ENCODE assay signal across 8 mouse cellular contexts in the genomic region with DNA sequence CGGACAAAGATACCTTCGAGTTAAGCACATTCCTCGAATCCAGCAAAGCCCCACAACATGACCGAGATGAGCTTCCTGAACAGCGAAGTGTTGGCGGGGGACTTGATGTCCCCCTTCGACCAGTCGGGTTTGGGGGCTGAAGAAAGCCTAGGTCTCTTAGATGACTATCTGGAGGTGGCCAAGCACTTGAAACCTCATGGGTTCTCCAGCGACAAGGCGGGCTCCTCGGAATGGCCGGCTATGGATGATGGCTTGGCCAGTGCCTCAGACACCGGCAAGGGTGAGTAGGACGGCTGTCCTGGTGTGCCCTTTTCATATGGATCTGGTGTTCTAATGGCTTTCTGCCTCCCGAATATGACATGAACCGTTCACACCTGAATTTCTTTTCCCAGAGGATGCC. TPM values are rescaled to one million over a fixed set of nuclear protein-coding genes. Genes with fewer than 3 reads are reported as not detected.
DNase-seq lines count a peak whose midpoint lies in the region; ATAC-seq and TF ChIP-seq lines count a peak whose summit lies in the region.

No protein-coding gene starts in this region.

- H3K9me3 ChIP-seq in forebrain, embryonic 13.5 days (replicated peaks), result no peaks in the 10 kb centered on the region
- H3K9me3 ChIP-seq in limb, embryonic 14.5 days (ENCODE audit: control insufficient read depth, low read length), result no peaks in the 10 kb centered on the region
- H3K9me3 ChIP-seq in neural tube, embryonic 15.5 days (replicated peaks), result no peaks in the 10 kb centered on the region

- no peak for TF ChIP-seq POLR2A in limb, embryonic 14.5 days (IDR thresholded peaks at IDR 0.05; ENCODE audit: borderline replicate concordance, extremely low read depth, insufficient read depth, insufficient read length)

- H3ac ChIP-seq in C2C12 (ENCODE audit: control insufficient read depth, insufficient read length, low read depth), result peak overlapping the region; percentile 93

- ATAC-seq in forebrain, embryonic 13.5 days, result no peak
- ATAC-seq in limb, embryonic 14.5 days (ENCODE audit: low FRiP score, low read depth), result no peak
- ATAC-seq in neural tube, embryonic 15.5 days (ENCODE audit: low FRiP score), result no peak

- peaks cover 66% of the 10 kb centered on the region for H3K36me3 ChIP-seq in C2C12 (ENCODE audit: control insufficient read depth, insufficient read depth)
- H3K36me3 ChIP-seq in forebrain, embryonic 13.5 days (ENCODE audit: poor library complexity, severe bottlenecking), result peaks cover 55% of the 10 kb centered on the region
- H3K36me3 ChIP-seq in limb, embryonic 14.5 days (ENCODE audit: control insufficient read depth, insufficient read depth, low read length), result peaks cover 52% of the 10 kb centered on the region
- peaks cover 42% of the 10 kb centered on the region for H3K36me3 ChIP-seq in neural tube, embryonic 15.5 days

- peaks cover 44% of the 10 kb centered on the region for H3K4me1 ChIP-seq in forebrain, embryonic 13.5 days
- peaks cover 30% of the 10 kb centered on the region for H3K4me1 ChIP-seq in limb, embryonic 14.5 days (ENCODE audit: control insufficient read depth, insufficient read depth, low read length)
- H3K4me1 ChIP-seq in neural tube, embryonic 15.5 days, result peaks cover 50% of the 10 kb centered on the region

- peak overlapping the region; percentile 97 for H3K27ac ChIP-seq in forebrain, embryonic 13.5 days
- peak overlapping the region; percentile 96 for H3K27ac ChIP-seq in limb, embryonic 14.5 days (replicated peaks; ENCODE audit: low read depth, low read length)
- H3K27ac ChIP-seq in neural tube, embryonic 15.5 days (replicated peaks), result peak overlapping the region; percentile 100

- peak; percentile 18 for DNase-seq in gastrocnemius, adult 18-20 months (ENCODE audit: low spot score)
- DNase-seq in gastrocnemius, postnatal 4 days (ENCODE audit: low spot score in 2 of 2), result no peak
- DNase-seq in limb, embryonic 14.5 days (ENCODE audit: low spot score), result no peak
- DNase-seq in layer of hippocampus, adult 8-10 months (ENCODE audit: low spot score in 2 of 2), result no peak
- no peak for DNase-seq in T-cell, adult 2 months (ENCODE audit: low spot score)

- 11% methylated on average over 16 of the region's 16 CpGs for WGBS in forebrain, embryonic 13.5 days
- WGBS in limb, embryonic 14.5 days, result 11% methylated on average over 16 of the region's 16 CpGs
- WGBS in neural tube, embryonic 15.5 days, result 9% methylated on average over 16 of the region's 16 CpGs

- peak overlapping the region; percentile 87 for H3K4me2 ChIP-seq in forebrain, embryonic 13.5 days
- peak overlapping the region; percentile 91 for H3K4me2 ChIP-seq in limb, embryonic 14.5 days (replicated peaks; ENCODE audit: low read depth, low read length, severe bottlenecking)
- peak overlapping the region; percentile 97 for H3K4me2 ChIP-seq in neural tube, embryonic 15.5 days

- peak overlapping the region; percentile 100 for H3K9ac ChIP-seq in forebrain, embryonic 13.5 days
- H3K9ac ChIP-seq in limb, embryonic 14.5 days (ENCODE audit: low read depth, low read length, severe bottlenecking), result peak overlapping the region; percentile 99
- peak overlapping the region; percentile 100 for H3K9ac ChIP-seq in neural tube, embryonic 15.5 days (replicated peaks)

- H3K79me2 ChIP-seq in C2C12 (ENCODE audit: control insufficient read depth, insufficient read depth), result peaks cover 35% of the 10 kb centered on the region

- no peak for TF ChIP-seq CTCF in C2C12 (IDR thresholded peaks at IDR 0.05; ENCODE audit: control insufficient read depth, insufficient read depth, insufficient read length)

- H3K27me3 ChIP-seq in C2C12 (ENCODE audit: control insufficient read depth, insufficient read depth, insufficient read length), result no peaks in the 10 kb centered on the region
- H3K27me3 ChIP-seq in forebrain, embryonic 13.5 days, result no peaks in the 10 kb centered on the region
- no peaks in the 10 kb centered on the region for H3K27me3 ChIP-seq in limb, embryonic 14.5 days (ENCODE audit: control insufficient read depth, insufficient read depth, low read length)
- H3K27me3 ChIP-seq in neural tube, embryonic 15.5 days (replicated peaks), result no peaks in the 10 kb centered on the region

- peak overlapping the region; percentile 100 for H3K4me3 ChIP-seq in C2C12 (ENCODE audit: insufficient read depth, poor library complexity, severe bottlenecking)
- peak overlapping the region; percentile 99 for H3K4me3 ChIP-seq in forebrain, embryonic 13.5 days
- peak overlapping the region; percentile 97 for H3K4me3 ChIP-seq in limb, embryonic 14.5 days (replicated peaks; ENCODE audit: low read length)
- peak overlapping the region; percentile 100 for H3K4me3 ChIP-seq in neural tube, embryonic 15.5 days (replicated peaks)

- H3K79me3 ChIP-seq in C2C12 (ENCODE audit: low read depth), result peaks cover 19% of the 10 kb centered on the region

TF ChIP-seq in C2C12, 6 proteins besides CTCF, POLR2A, EP300 and RAD21:
- TF ChIP-seq USF1 (IDR thresholded peaks at IDR 0.05; ENCODE audit: low read depth), result no peak
- no peak for TF ChIP-seq MYOG (IDR thresholded peaks at IDR 0.05; ENCODE audit: control insufficient read depth, extremely low read depth, insufficient read length)
- TF ChIP-seq MAX (IDR thresholded peaks at IDR 0.05), result no peak
- TF ChIP-seq FOSL1 (IDR thresholded peaks at IDR 0.05; ENCODE audit: insufficient read depth, low read length, poor library complexity, severe bottlenecking), result no peak
- TF ChIP-seq MYOD1 (IDR thresholded peaks at IDR 0.05; ENCODE audit: control insufficient read depth, insufficient read length, low read depth), result no peak
- no peak for TF ChIP-seq CEBPB (IDR thresholded peaks at IDR 0.05; ENCODE audit: low read depth)
TF ChIP-seq in C2C12: peak in this region for 0.

RNA-seq across cellular contexts. Expression of gene Atf4, which starts 1.3 kb away (rescaled TPM):
- 100 to 1,000 TPM; 141 to 165 TPM for total RNA-seq in gastrocnemius, adult 18-20 months (2021)
- total RNA-seq in gastrocnemius, postnatal 4 days (2021), result 100 to 1,000 TPM; 118 to 130 TPM
- 507 TPM for polyA plus RNA-seq in C2C12 (2012; fragmentation: generic; extraction: Trizol)
- 129 and 138 TPM in 2 replicates for polyA plus RNA-seq in forebrain, embryonic 13.5 days (2015; fragmentation: Nextera tagmentation; extraction: Ambion mirVana)
- polyA plus RNA-seq in limb, embryonic 14.5 days (2012; rRNA removed), result 319 and 398 TPM in 2 replicates
- 124 and 141 TPM in 2 replicates for polyA plus RNA-seq in limb, embryonic 14.5 days (2014; fragmentation: Nextera tagmentation; extraction: Ambion mirVana)
- 106 and 113 TPM in 2 replicates for polyA plus RNA-seq in neural tube, embryonic 15.5 days (2015; fragmentation: Nextera tagmentation; extraction: Ambion mirVana)
- total RNA-seq in layer of hippocampus, adult 8-10 months (2022), result 100 to 1,000 TPM in 2 of 4 experiments, 10 to 100 TPM in 2; 97.7 to 104 (median 99.8) TPM

RNA-seq across cellular contexts. Expression of gene Rps19bp1, which starts 7.9 kb away (rescaled TPM):
- total RNA-seq in gastrocnemius, adult 18-20 months (2021), result 10 to 100 TPM; 10.8 to 15.3 TPM
- 10 to 100 TPM; 23.8 to 26.4 TPM for total RNA-seq in gastrocnemius, postnatal 4 days (2021)
- polyA plus RNA-seq in C2C12 (2012; fragmentation: generic; extraction: Trizol), result 223 TPM
- polyA plus RNA-seq in forebrain, embryonic 13.5 days (2015; fragmentation: Nextera tagmentation; extraction: Ambion mirVana), result 62.0 and 63.8 TPM in 2 replicates
- polyA plus RNA-seq in limb, embryonic 14.5 days (2012; rRNA removed), result 38.4 and 44.2 TPM in 2 replicates
- polyA plus RNA-seq in limb, embryonic 14.5 days (2014; fragmentation: Nextera tagmentation; extraction: Ambion mirVana), result 61.1 and 66.0 TPM in 2 replicates
- 72.6 and 83.9 TPM in 2 replicates for polyA plus RNA-seq in neural tube, embryonic 15.5 days (2015; fragmentation: Nextera tagmentation; extraction: Ambion mirVana)
- total RNA-seq in layer of hippocampus, adult 8-10 months (2022), result 10 to 100 TPM; 29.9 to 41.0 (median 34.0) TPM

RNA-seq across cellular contexts. Expression of gene AC140267.1, which starts 20.6 kb away (rescaled TPM):
- total RNA-seq in gastrocnemius, adult 18-20 months (2021), result 1 to 10 TPM; 7.1 to 9.7 TPM
- total RNA-seq in gastrocnemius, postnatal 4 days (2021), result 10 to 100 TPM; 12.3 to 12.6 TPM
- polyA plus RNA-seq in C2C12 (2012; fragmentation: generic; extraction: Trizol), result not detected
- polyA plus RNA-seq in forebrain, embryonic 13.5 days (2015; fragmentation: Nextera tagmentation; extraction: Ambion mirVana), result 2.7 TPM in 1 of 2 replicates, not detected in the other
- polyA plus RNA-seq in limb, embryonic 14.5 days (2012; rRNA removed), result not detected in 2 replicates
- not detected in 2 replicates for polyA plus RNA-seq in limb, embryonic 14.5 days (2014; fragmentation: Nextera tagmentation; extraction: Ambion mirVana)
- 1.7 TPM in 1 of 2 replicates, not detected in the other for polyA plus RNA-seq in neural tube, embryonic 15.5 days (2015; fragmentation: Nextera tagmentation; extraction: Ambion mirVana)
- 10 to 100 TPM in 3 of 4 experiments, 1 to 10 TPM in 1; 7.2 to 42.3 (median 29.6) TPM for total RNA-seq in layer of hippocampus, adult 8-10 months (2022)

RNA-seq across cellular contexts. Expression of gene Mief1, which starts 22.4 kb away (rescaled TPM):
- 10 to 100 TPM; 20.4 to 23.0 TPM for total RNA-seq in gastrocnemius, adult 18-20 months (2021)
- total RNA-seq in gastrocnemius, postnatal 4 days (2021), result 10 to 100 TPM; 28.7 to 33.5 TPM
- 27.3 TPM for polyA plus RNA-seq in C2C12 (2012; fragmentation: generic; extraction: Trizol)
- 39.6 and 40.3 TPM in 2 replicates for polyA plus RNA-seq in forebrain, embryonic 13.5 days (2015; fragmentation: Nextera tagmentation; extraction: Ambion mirVana)
- polyA plus RNA-seq in limb, embryonic 14.5 days (2012; rRNA removed), result 13.3 and 14.0 TPM in 2 replicates
- polyA plus RNA-seq in limb, embryonic 14.5 days (2014; fragmentation: Nextera tagmentation; extraction: Ambion mirVana), result 29.9 and 32.7 TPM in 2 replicates
- polyA plus RNA-seq in neural tube, embryonic 15.5 days (2015; fragmentation: Nextera tagmentation; extraction: Ambion mirVana), result 33.3 and 34.5 TPM in 2 replicates
- total RNA-seq in layer of hippocampus, adult 8-10 months (2022), result 10 to 100 TPM; 27.6 to 34.5 (median 32.5) TPM

RNA-seq across cellular contexts. Expression of gene Cacna1i, which starts 30.8 kb away (rescaled TPM):
- under 1 TPM; 0.21 TPM for total RNA-seq in gastrocnemius, adult 18-20 months (2021)
- total RNA-seq in gastrocnemius, postnatal 4 days (2021), result under 1 TPM in 1 of 2 experiments, not detected in 1; 0.05 TPM
- not detected for polyA plus RNA-seq in C2C12 (2012; fragmentation: generic; extraction: Trizol)
- polyA plus RNA-seq in forebrain, embryonic 13.5 days (2015; fragmentation: Nextera tagmentation; extraction: Ambion mirVana), result 0.25 and 0.39 TPM in 2 replicates
- polyA plus RNA-seq in limb, embryonic 14.5 days (2012; rRNA removed), result 0.12 and 0.34 TPM in 2 replicates
- polyA plus RNA-seq in limb, embryonic 14.5 days (2014; fragmentation: Nextera tagmentation; extraction: Ambion mirVana), result 0.03 TPM in 1 of 2 replicates, not detected in the other
- polyA plus RNA-seq in neural tube, embryonic 15.5 days (2015; fragmentation: Nextera tagmentation; extraction: Ambion mirVana), result 0.79 and 0.88 TPM in 2 replicates
- total RNA-seq in layer of hippocampus, adult 8-10 months (2022), result 10 to 100 TPM; 37.6 to 48.2 (median 41.8) TPM
